Mouse (Mus musculus) liver, adult 2 months (tissue): ENCODE data around the gene Nebl.

Experiments used
- CTCF ChIP-seq: fragments of 200-500 bp; IDR thresholded peaks from 2 replicates; pipeline ENCODE4 v1.5.1; 2011; ENCODE audit warnings: low read depth, low read length, control low read depth
- POLR2A ChIP-seq: fragments of 200-500 bp; IDR thresholded peaks from 2 replicates; pipeline ENCODE4 v1.6.1; 2011; ENCODE audit warnings: low read length, control low read depth; ENCODE audit not compliant: insufficient read depth; ENCODE audit errors: extremely low read depth

GRCm38 (mm10) chr2:17375916-17376315 is 355.3 kb downstream of the Nebl start:
- TF ChIP-seq POLR2A (no peak), CTCF (no peak)
